ENCODE assay signal across 8 mouse cellular contexts in the genomic region with DNA sequence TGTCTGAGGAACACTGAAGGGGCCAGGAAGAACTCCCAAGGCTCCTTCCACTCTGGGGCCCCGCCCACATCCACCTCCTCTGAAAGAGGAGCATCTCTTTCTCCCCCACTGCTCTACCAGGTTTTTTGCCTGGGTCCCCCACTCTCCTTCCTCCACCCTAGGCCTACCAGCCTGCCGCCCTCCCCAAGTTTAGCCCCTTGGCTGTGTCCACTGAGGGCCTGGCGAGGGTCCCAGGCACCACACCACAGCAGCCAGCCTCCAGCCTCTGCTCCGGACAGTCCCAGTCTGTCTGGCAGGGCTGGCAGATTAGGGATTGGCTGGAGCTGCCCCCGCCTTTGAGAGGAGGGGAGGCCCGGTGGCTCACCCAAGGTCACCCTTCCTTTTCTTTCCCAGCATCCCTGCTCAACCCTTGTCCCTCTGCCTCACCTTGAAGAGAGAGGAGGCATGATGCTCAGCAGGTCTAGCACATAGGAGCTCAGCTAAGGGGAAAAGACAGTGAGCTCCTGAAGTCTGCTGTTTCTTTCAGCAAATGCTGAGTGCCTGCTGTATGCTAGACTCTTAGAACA. TPM values are rescaled to one million over a fixed set of nuclear protein-coding genes. Genes with fewer than 3 reads are reported as not detected.
DNase-seq lines count a peak whose midpoint lies in the region; ATAC-seq and TF ChIP-seq lines count a peak whose summit lies in the region.

No protein-coding gene starts in this region.

- DNase-seq in left cerebral cortex, postnatal 4 days, result peak; percentile 82
- no peak for DNase-seq in left cerebral cortex, postnatal 25 days (ENCODE audit: low spot score in 2 of 2)
- DNase-seq in adrenal gland, postnatal 36 days, result peak; percentile 50 to 58
- DNase-seq in forebrain, embryonic 11.5 days (ENCODE audit: low spot score), result peak; percentile 70
- DNase-seq in hindbrain, embryonic 10.5 days (ENCODE audit: low spot score), result peak; percentile 66
- DNase-seq in limb, embryonic 14.5 days (ENCODE audit: low spot score), result no peak
- no peak for DNase-seq in thymus, postnatal 0 days (ENCODE audit: low spot score)
- no peak for DNase-seq in thymus, postnatal 14 days

- intact Hi-C loops in left cerebral cortex, postnatal 4 days (cut with DNase I), result loop anchor here (5.0 kb wide), 1 partner anchor 77 kb away; the partner anchor contains the start of gene Mark2
- intact Hi-C loops in left cerebral cortex, postnatal 25 days (cut with DNase I), result no loop called here

- peaks cover 3% of the 10 kb centered on the region; the same call in 1 of the 2 replicates for H3K9me3 ChIP-seq in forebrain, embryonic 11.5 days (ENCODE audit: control insufficient read depth, low read length)
- H3K9me3 ChIP-seq in hindbrain, embryonic 10.5 days, result peaks cover 5% of the 10 kb centered on the region; the same call in 1 of the 2 replicates
- H3K9me3 ChIP-seq in limb, embryonic 14.5 days (ENCODE audit: control insufficient read depth, low read length), result 0 out of 2 replicates have a peak, but pooled peaks cover 3% of the 10 kb centered on the region

- H3K36me3 ChIP-seq in forebrain, embryonic 11.5 days (ENCODE audit: control insufficient read depth, insufficient read depth, low read length), result no peaks in the 10 kb centered on the region
- H3K36me3 ChIP-seq in hindbrain, embryonic 10.5 days, result peaks cover 7% of the 10 kb centered on the region
- no peaks in the 10 kb centered on the region for H3K36me3 ChIP-seq in limb, embryonic 14.5 days (ENCODE audit: control insufficient read depth, insufficient read depth, low read length)

- no peaks in the 10 kb centered on the region for H3K27me3 ChIP-seq in forebrain, embryonic 11.5 days (ENCODE audit: control insufficient read depth, insufficient read depth, low read length)
- no peaks in the 10 kb centered on the region for H3K27me3 ChIP-seq in hindbrain, embryonic 10.5 days (ENCODE audit: insufficient read depth, poor library complexity, severe bottlenecking)
- no peaks in the 10 kb centered on the region for H3K27me3 ChIP-seq in limb, embryonic 14.5 days (ENCODE audit: control insufficient read depth, insufficient read depth, low read length)

- no peak for ATAC-seq in forebrain, embryonic 11.5 days (replicated peaks; ENCODE audit: low FRiP score)
- no peak for ATAC-seq in limb, embryonic 14.5 days (ENCODE audit: low FRiP score, low read depth)

- H3K27ac ChIP-seq in forebrain, embryonic 11.5 days (ENCODE audit: low read depth, low read length), result peak overlapping the region; percentile 99
- H3K27ac ChIP-seq in hindbrain, embryonic 10.5 days, result peak overlapping the region; percentile 99
- peak overlapping the region; percentile 56 for H3K27ac ChIP-seq in limb, embryonic 14.5 days (replicated peaks; ENCODE audit: low read depth, low read length)

- peak overlapping the region; percentile 99 for H3K9ac ChIP-seq in forebrain, embryonic 11.5 days (ENCODE audit: low read length)
- no peak overlapping the region for H3K9ac ChIP-seq in limb, embryonic 14.5 days (ENCODE audit: low read depth, low read length, severe bottlenecking)

- H3K4me3 ChIP-seq in forebrain, embryonic 11.5 days (ENCODE audit: low read depth, low read length), result no peak overlapping the region; the same call in 1 of the 2 replicates
- peak overlapping the region; percentile 74 for H3K4me3 ChIP-seq in hindbrain, embryonic 10.5 days
- no peak overlapping the region for H3K4me3 ChIP-seq in limb, embryonic 14.5 days (replicated peaks; ENCODE audit: low read length)

- WGBS in forebrain, embryonic 11.5 days, result 8% methylated on average over 6 of the region's 6 CpGs
- WGBS in hindbrain, embryonic 10.5 days, result 6% methylated on average over 6 of the region's 6 CpGs
- WGBS in limb, embryonic 14.5 days, result 37% methylated on average over 6 of the region's 6 CpGs

- H3K4me2 ChIP-seq in forebrain, embryonic 11.5 days (ENCODE audit: low read depth, low read length, severe bottlenecking), result peak overlapping the region; percentile 80; the same call in 1 of the 2 replicates
- peak overlapping the region; percentile 4; the same call in 1 of the 2 replicates for H3K4me2 ChIP-seq in limb, embryonic 14.5 days (replicated peaks; ENCODE audit: low read depth, low read length, severe bottlenecking)

- TF ChIP-seq POLR2A in limb, embryonic 14.5 days (IDR thresholded peaks at IDR 0.05; ENCODE audit: borderline replicate concordance, extremely low read depth, insufficient read depth, insufficient read length), result no peak

- peaks cover 40% of the 10 kb centered on the region for H3K4me1 ChIP-seq in forebrain, embryonic 11.5 days (replicated peaks; ENCODE audit: control insufficient read depth, insufficient read depth, low read length)
- H3K4me1 ChIP-seq in hindbrain, embryonic 10.5 days (replicated peaks), result peaks cover 59% of the 10 kb centered on the region
- H3K4me1 ChIP-seq in limb, embryonic 14.5 days (ENCODE audit: control insufficient read depth, insufficient read depth, low read length), result peaks cover 43% of the 10 kb centered on the region

RNA-seq across cellular contexts. Expression of gene Rcor2, which starts 2.3 kb away (rescaled TPM):
- total RNA-seq in left cerebral cortex, postnatal 4 days (2021), result 10 to 100 TPM; 29.7 to 30.4 TPM
- total RNA-seq in left cerebral cortex, postnatal 25 days (2021), result 10 to 100 TPM; 13.8 to 15.3 TPM
- 1 to 10 TPM; 2.0 to 4.4 TPM for total RNA-seq in adrenal gland, postnatal 36 days (2021)
- 62.8 and 72.4 TPM in 2 replicates for polyA plus RNA-seq in forebrain, embryonic 11.5 days (2014; fragmentation: Nextera tagmentation; extraction: Ambion mirVana)
- polyA plus RNA-seq in hindbrain, embryonic 10.5 days (2016; fragmentation: Nextera tagmentation; extraction: Ambion mirVana), result 72.0 and 79.1 TPM in 2 replicates
- 69.4 and 80.9 TPM in 2 replicates for polyA plus RNA-seq in limb, embryonic 14.5 days (2012; rRNA removed)
- 9.8 and 10.2 TPM in 2 replicates for polyA plus RNA-seq in limb, embryonic 14.5 days (2014; fragmentation: Nextera tagmentation; extraction: Ambion mirVana)
- 7.3 and 8.1 TPM in 2 replicates for polyA plus RNA-seq in thymus, postnatal 0 days (2015; fragmentation: Nextera tagmentation; extraction: Ambion mirVana)

RNA-seq across cellular contexts. Expression of gene Naa40, which starts 23.9 kb away (rescaled TPM):
- 10 to 100 TPM; 45.6 to 49.9 TPM for total RNA-seq in left cerebral cortex, postnatal 4 days (2021)
- 10 to 100 TPM; 31.3 to 36.6 TPM for total RNA-seq in left cerebral cortex, postnatal 25 days (2021)
- total RNA-seq in adrenal gland, postnatal 36 days (2021), result 10 to 100 TPM; 18.6 to 25.6 TPM
- 106 and 107 TPM in 2 replicates for polyA plus RNA-seq in forebrain, embryonic 11.5 days (2014; fragmentation: Nextera tagmentation; extraction: Ambion mirVana)
- polyA plus RNA-seq in hindbrain, embryonic 10.5 days (2016; fragmentation: Nextera tagmentation; extraction: Ambion mirVana), result 89.8 and 96.5 TPM in 2 replicates
- 55.9 and 62.8 TPM in 2 replicates for polyA plus RNA-seq in limb, embryonic 14.5 days (2012; rRNA removed)
- polyA plus RNA-seq in limb, embryonic 14.5 days (2014; fragmentation: Nextera tagmentation; extraction: Ambion mirVana), result 50.1 and 54.1 TPM in 2 replicates
- 63.9 TPM in 2 replicates for polyA plus RNA-seq in thymus, postnatal 0 days (2015; fragmentation: Nextera tagmentation; extraction: Ambion mirVana)

RNA-seq across cellular contexts. Expression of gene Cox8a, which starts 47.4 kb away (rescaled TPM):
- total RNA-seq in left cerebral cortex, postnatal 4 days (2021), result 100 to 1,000 TPM; 469 to 499 TPM
- 1,000 to 10,000 TPM; 1,203 to 1,264 TPM for total RNA-seq in left cerebral cortex, postnatal 25 days (2021)
- total RNA-seq in adrenal gland, postnatal 36 days (2021), result 1,000 to 10,000 TPM; 1,022 to 1,091 TPM
- polyA plus RNA-seq in forebrain, embryonic 11.5 days (2014; fragmentation: Nextera tagmentation; extraction: Ambion mirVana), result 678 and 706 TPM in 2 replicates
- polyA plus RNA-seq in hindbrain, embryonic 10.5 days (2016; fragmentation: Nextera tagmentation; extraction: Ambion mirVana), result 914 and 944 TPM in 2 replicates
- 478 and 552 TPM in 2 replicates for polyA plus RNA-seq in limb, embryonic 14.5 days (2012; rRNA removed)
- polyA plus RNA-seq in limb, embryonic 14.5 days (2014; fragmentation: Nextera tagmentation; extraction: Ambion mirVana), result 850 and 909 TPM in 2 replicates
- polyA plus RNA-seq in thymus, postnatal 0 days (2015; fragmentation: Nextera tagmentation; extraction: Ambion mirVana), result 1,177 and 1,274 TPM in 2 replicates

RNA-seq across cellular contexts. Expression of gene Otub1, which starts 58.7 kb away (rescaled TPM):
- 100 to 1,000 TPM; 181 TPM for total RNA-seq in left cerebral cortex, postnatal 4 days (2021)
- total RNA-seq in left cerebral cortex, postnatal 25 days (2021), result 100 to 1,000 TPM; 258 to 270 TPM
- 100 to 1,000 TPM; 118 to 130 TPM for total RNA-seq in adrenal gland, postnatal 36 days (2021)
- 238 and 256 TPM in 2 replicates for polyA plus RNA-seq in forebrain, embryonic 11.5 days (2014; fragmentation: Nextera tagmentation; extraction: Ambion mirVana)
- 273 and 309 TPM in 2 replicates for polyA plus RNA-seq in hindbrain, embryonic 10.5 days (2016; fragmentation: Nextera tagmentation; extraction: Ambion mirVana)
- 157 and 181 TPM in 2 replicates for polyA plus RNA-seq in limb, embryonic 14.5 days (2012; rRNA removed)
- 203 and 212 TPM in 2 replicates for polyA plus RNA-seq in limb, embryonic 14.5 days (2014; fragmentation: Nextera tagmentation; extraction: Ambion mirVana)
- polyA plus RNA-seq in thymus, postnatal 0 days (2015; fragmentation: Nextera tagmentation; extraction: Ambion mirVana), result 166 TPM in 2 replicates

Comparison
In these comparisons a context has a peak if more than half of its experiments do, and no peak if none do; other contexts are left out.
1. DNase-seq: peak in left cerebral cortex, postnatal 4 days (single experiment), adrenal gland, postnatal 36 days (2 of 2), forebrain, embryonic 11.5 days (single experiment) and hindbrain, embryonic 10.5 days (single experiment); none in left cerebral cortex, postnatal 25 days (0 of 2), limb, embryonic 14.5 days (single experiment), thymus, postnatal 0 days (single experiment) and thymus, postnatal 14 days (single experiment).
2. Peak in every context shown above with its lines, with median percentiles within 50 percentile points of each other: H3K27ac ChIP-seq.